Mouse (Mus musculus): ENCODE data around the gene Suclg2. TPM values are rescaled to one million over a fixed set of nuclear protein-coding genes. Genes with fewer than 3 reads are reported as not detected.
A peak's percentile ranks its signal among the peaks of the same experiment; 100 is the strongest.

The Suclg2 gene
- polyA plus RNA-seq, 1 experiment from 2014 or later: 29.0 TPM

DNA sequence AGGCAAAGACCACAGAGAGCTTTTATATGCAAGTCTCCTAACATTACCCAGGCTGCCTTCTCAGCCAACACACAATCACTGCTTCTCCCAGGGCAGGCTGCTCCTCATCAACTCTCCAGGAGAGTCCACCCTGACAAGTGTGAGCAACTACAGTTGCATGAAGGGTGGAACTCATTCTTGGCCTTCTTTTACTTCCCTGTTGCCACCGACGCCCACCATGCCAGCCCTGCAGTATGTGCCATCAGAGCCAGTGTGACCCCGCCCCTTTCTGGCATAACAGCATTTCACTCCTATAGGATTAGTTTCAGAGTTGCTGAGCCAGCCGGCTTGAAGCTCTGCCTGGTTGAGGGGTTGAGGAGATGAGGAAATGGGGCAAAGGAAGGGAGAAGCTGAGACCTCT lies 138.8 kb downstream of the Suclg2 start:
- H3K36me3 ChIP-seq: no peaks in the 10 kb centered on the region
- no peak overlapping the region for H3K4me2 ChIP-seq (replicated peaks)
- no peak for ATAC-seq (ENCODE audit: low FRiP score, low read depth)
- WGBS: 74% methylated on average over 4 of the region's 4 CpGs
- H3K9ac ChIP-seq (replicated peaks): no peak overlapping the region
- H3K4me3 ChIP-seq: no peak overlapping the region
- H3K27ac ChIP-seq (replicated peaks): no peak overlapping the region
- peaks cover 12% of the 10 kb centered on the region for H3K4me1 ChIP-seq
- H3K9me3 ChIP-seq: 0 out of 2 replicates have a peak, but pooled peaks cover 2% of the 10 kb centered on the region
- H3K27me3 ChIP-seq: peaks cover 6% of the 10 kb centered on the region; the same call in 1 of the 2 replicates

DNA sequence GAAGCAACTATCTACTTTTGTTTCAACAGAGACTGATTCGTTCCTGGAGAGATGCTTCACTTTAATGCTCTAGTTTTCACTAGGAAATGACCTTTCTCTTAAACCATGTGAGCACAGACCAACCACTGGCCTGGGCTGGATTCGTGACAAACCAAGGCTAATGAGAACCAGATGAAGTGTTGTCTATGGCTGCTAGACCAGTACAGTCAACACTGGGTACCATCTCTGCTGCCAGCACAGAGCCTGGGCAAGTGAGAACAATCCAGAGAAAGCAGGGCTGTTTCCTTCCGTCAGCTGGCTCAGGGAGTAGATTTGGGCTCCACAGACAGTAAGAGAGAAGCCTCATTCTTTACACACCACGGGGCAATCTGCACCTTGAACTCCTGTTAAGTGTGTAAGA lies 143.1 kb downstream of the Suclg2 start:
- Histone ChIP-seq H3K27me3 (peaks cover 17% of the 10 kb centered on the region), H3K9ac (replicated peaks) (no peak overlapping the region), H3K4me1 (peaks cover 33% of the 10 kb centered on the region), H3K36me3 (no peaks in the 10 kb centered on the region), H3K27ac (replicated peaks) (no peak overlapping the region), H3K9me3 (no peaks in the 10 kb centered on the region), H3K4me2 (replicated peaks) (no peak overlapping the region), H3K4me3 (no peak overlapping the region)
- WGBS: 23% methylated on average over 4 of the region's 4 CpGs
- no peak for ATAC-seq (ENCODE audit: low FRiP score, low read depth)

DNA sequence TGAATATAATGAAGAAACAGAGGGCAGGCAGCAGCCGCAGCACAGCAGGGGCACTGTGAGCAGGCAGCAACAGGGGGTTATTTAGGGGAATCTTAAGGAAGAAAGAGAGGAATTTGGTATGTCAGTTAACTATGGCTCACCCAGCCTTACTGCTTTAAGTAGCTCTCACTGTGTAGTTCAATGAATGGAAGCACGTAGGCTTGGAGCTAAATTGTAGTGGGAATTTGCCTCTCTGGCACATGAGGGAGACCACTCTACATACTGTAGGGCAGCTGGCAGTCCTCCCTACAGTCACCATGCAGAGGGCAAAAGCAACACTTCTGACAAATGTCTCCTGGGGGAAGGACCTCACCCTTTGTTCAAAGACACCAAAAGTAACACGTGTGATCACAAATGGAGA lies 143.7 kb downstream of the Suclg2 start:
- H3K9ac ChIP-seq (replicated peaks): no peak overlapping the region
- peaks cover 17% of the 10 kb centered on the region for H3K27me3 ChIP-seq
- H3K9me3 ChIP-seq: no peaks in the 10 kb centered on the region
- peak; percentile 83 for ATAC-seq (ENCODE audit: low FRiP score, low read depth)
- H3K4me2 ChIP-seq (replicated peaks): no peak overlapping the region
- peak overlapping the region; percentile 3; the same call in 1 of the 2 replicates for H3K27ac ChIP-seq (replicated peaks)
- WGBS: 8% methylated on average over 3 of the region's 3 CpGs
- no peaks in the 10 kb centered on the region for H3K36me3 ChIP-seq
- no peak overlapping the region for H3K4me3 ChIP-seq
- peaks cover 33% of the 10 kb centered on the region for H3K4me1 ChIP-seq

DNA sequence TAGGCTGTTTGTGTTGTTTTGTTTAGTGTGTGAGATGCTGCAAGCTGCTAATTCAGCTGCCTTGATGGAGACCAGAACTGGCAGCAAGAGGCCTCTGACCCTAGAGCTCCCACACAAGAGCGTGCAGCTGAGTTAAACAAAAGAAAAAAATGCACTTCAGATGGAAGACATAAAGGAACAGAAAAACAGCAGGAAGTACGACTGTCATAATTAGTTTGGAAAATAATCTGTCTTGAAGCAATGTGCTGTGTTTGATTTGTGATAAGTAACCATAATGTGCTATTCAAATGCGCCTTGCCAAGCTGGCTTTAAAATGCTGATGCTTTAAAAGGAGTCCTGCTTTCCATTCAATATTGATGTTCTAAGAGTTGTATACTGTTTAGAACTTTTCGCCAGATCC lies 144.2 kb downstream of the Suclg2 start:
- Histone ChIP-seq H3K36me3 (no peaks in the 10 kb centered on the region), H3K27ac (replicated peaks) (0 out of 2 replicates have a peak overlapping the region, but pooled peaks have one; percentile 3), H3K27me3 (peaks cover 17% of the 10 kb centered on the region), H3K9me3 (no peaks in the 10 kb centered on the region), H3K4me1 (peaks cover 33% of the 10 kb centered on the region), H3K9ac (replicated peaks) (no peak overlapping the region), H3K4me3 (no peak overlapping the region), H3K4me2 (replicated peaks) (no peak overlapping the region)
- WGBS: 19% methylated on average over 4 of the region's 4 CpGs
- peak; percentile 38; the same call in 1 of the 2 replicates for ATAC-seq (ENCODE audit: low FRiP score, low read depth)

DNA sequence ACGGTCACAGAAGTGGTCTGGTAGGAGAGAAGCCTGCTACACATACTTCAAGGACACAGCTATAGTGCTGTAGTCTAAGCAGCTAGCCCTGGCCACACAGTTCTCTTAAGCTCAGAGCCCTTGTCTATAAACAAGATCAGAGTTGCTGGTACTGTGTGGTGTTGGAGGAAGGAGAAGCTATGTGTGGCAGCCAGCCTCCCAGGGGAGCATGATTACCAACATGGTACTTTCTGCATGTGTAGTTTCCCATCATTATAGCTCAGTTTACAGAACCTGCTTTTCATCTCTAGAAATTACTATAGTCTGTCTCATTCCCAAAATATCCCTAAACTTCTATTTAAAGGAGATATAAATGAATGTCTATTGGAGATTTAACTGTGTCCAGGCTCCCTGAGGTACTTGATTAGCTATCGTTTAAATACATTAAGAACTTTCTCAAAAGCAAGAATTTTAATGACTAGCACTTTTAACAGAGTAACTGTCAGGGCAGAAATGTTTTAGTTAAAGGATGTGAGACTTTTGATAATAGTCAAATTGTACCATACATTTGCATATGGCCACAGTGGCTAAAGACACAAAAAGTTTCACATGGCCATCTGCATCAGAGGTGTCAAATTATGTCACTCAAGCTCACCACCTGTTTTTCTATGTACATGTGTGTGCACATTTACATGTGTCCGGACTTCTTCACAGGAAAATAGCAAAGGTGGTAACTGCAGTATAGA lies 145.4 kb downstream of the Suclg2 start:
- no peaks in the 10 kb centered on the region for H3K9me3 ChIP-seq
- H3K27ac ChIP-seq (replicated peaks): no peak overlapping the region
- WGBS: 91% methylated on average over 3 of the region's 3 CpGs
- no peaks in the 10 kb centered on the region for H3K36me3 ChIP-seq
- H3K4me1 ChIP-seq: peaks cover 33% of the 10 kb centered on the region
- ATAC-seq (ENCODE audit: low FRiP score, low read depth): no peak
- H3K4me2 ChIP-seq (replicated peaks): no peak overlapping the region
- H3K9ac ChIP-seq (replicated peaks): no peak overlapping the region
- H3K27me3 ChIP-seq: peaks cover 17% of the 10 kb centered on the region
- H3K4me3 ChIP-seq: no peak overlapping the region

DNA sequence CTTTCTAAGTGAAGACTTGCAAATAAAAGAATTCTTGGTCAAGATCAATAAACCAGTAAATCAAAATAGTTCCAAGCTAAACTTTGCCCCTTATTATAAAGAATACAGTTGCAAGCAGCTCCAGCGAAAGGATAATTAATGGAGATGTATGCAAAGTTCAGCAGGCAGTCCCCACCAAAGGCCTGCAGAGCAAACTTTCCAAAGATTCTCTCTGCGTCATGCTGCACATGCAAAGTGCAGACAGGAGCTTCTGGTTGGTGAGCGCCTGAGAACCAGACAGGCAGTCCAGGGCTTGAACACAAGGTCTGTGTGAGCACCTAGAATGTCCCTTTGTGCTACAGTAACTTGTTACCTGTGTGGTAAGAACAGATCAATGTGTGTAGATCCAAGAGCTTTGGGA lies 147.0 kb downstream of the Suclg2 start:
- WGBS: 28% methylated on average over 3 of the region's 3 CpGs
- no peak overlapping the region for H3K27ac ChIP-seq (replicated peaks)
- ATAC-seq (ENCODE audit: low FRiP score, low read depth): peak; percentile 50; the same call in 1 of the 2 replicates
- H3K36me3 ChIP-seq: no peaks in the 10 kb centered on the region
- no peak overlapping the region for H3K4me3 ChIP-seq
- H3K4me1 ChIP-seq: peaks cover 33% of the 10 kb centered on the region
- no peak overlapping the region for H3K4me2 ChIP-seq (replicated peaks)
- H3K9ac ChIP-seq (replicated peaks): no peak overlapping the region
- peaks cover 14% of the 10 kb centered on the region for H3K27me3 ChIP-seq
- no peaks in the 10 kb centered on the region for H3K9me3 ChIP-seq

DNA sequence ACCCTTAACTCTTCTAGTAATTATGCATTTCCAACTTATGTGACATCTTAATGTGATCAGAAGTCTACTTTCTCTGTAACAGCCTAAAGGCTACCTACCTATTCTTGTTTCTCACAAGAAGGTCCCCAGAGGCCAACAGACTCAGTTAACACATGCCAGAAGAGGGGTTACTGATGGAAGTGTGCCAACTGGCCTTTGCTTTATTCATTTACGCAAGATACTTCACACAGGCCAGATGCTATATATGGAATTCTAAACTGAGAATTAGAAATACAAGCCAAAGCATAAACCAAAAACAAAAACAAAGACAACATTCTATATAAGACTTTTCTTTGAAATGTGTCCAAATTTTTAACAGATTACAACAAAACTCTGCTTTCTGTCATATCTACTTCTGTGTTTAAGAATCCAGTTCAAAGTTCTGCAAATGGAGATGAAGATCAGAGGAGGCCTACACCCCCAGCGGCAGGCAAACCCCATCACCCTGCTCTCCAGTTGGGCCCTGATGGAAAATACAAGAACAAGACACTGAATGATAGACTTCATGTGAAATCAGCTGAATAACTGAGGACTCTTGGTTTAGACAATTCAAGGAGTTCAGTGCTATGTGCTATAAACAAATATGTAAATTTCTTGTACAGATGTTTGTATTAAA lies 155.1 kb downstream of the Suclg2 start:
- Histone ChIP-seq H3K27me3 (peaks cover 43% of the 10 kb centered on the region), H3K9ac (replicated peaks) (no peak overlapping the region), H3K4me2 (replicated peaks) (no peak overlapping the region), H3K9me3 (no peaks in the 10 kb centered on the region), H3K27ac (replicated peaks) (no peak overlapping the region), H3K4me1 (no peaks in the 10 kb centered on the region), H3K36me3 (no peaks in the 10 kb centered on the region), H3K4me3 (no peak overlapping the region)
- no peak for ATAC-seq (ENCODE audit: low FRiP score, low read depth)
- 88% methylated on average over 2 of the region's 2 CpGs for WGBS

DNA sequence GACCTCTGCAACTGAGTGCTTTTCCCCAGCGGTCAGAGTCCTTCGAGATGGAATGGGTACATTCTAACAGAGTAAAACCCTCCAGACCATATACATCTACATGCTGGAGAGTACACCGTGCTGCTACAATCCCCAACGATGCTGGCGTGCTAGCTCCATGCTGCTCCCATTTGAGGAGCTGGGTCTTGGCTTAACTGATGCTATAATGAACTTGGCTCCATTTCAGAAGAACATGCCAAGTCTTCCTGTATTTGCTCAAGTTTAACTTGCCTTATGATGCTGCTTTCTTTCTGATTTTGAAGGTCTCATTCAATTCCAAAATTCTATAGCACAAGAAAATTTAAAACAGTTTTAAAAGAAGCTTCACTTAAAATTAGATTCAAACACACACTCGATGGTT lies 162.3 kb downstream of the Suclg2 start:
- peaks cover 56% of the 10 kb centered on the region for H3K27me3 ChIP-seq
- no peak overlapping the region for H3K4me2 ChIP-seq (replicated peaks)
- no peaks in the 10 kb centered on the region for H3K4me1 ChIP-seq
- H3K9me3 ChIP-seq: no peaks in the 10 kb centered on the region
- no peak overlapping the region for H3K27ac ChIP-seq (replicated peaks)
- no peak overlapping the region for H3K4me3 ChIP-seq
- WGBS: 93% methylated on average over 6 of the region's 6 CpGs
- no peak for ATAC-seq (ENCODE audit: low FRiP score, low read depth)
- H3K36me3 ChIP-seq: no peaks in the 10 kb centered on the region
- H3K9ac ChIP-seq (replicated peaks): no peak overlapping the region

DNA sequence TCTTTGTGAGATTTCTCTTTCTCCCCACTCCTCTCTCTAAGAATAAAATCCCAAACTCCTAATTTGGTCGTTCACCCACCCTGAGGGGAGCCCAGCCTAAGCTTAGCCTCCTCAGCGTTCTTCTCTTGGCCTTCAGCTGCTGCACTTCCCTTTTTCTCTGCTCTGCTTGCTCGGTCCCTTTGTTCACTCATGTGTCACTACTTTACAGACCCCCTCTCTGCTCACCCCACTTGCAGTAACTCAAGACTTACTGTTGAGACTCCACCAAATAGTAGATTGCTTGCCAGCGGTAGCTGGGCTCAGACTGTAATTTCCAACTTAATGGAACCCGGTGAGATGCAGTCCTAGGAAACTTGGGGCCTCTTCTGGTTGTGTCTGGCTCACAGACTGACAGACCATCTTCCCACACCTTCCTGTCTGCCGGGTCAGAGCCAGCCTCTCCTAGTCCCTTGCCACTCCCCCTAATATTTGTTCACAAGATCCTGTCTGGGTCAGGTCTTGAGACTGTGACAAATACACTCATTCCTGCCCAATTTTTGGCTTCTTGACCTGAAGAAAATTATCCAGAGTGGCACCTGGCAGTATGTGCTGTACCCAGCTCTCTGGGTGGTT lies 166.2 kb downstream of the Suclg2 start:
- no peaks in the 10 kb centered on the region for H3K9me3 ChIP-seq
- 57% methylated on average over 6 of the region's 6 CpGs for WGBS
- H3K4me1 ChIP-seq: no peaks in the 10 kb centered on the region
- no peaks in the 10 kb centered on the region for H3K36me3 ChIP-seq
- H3K27ac ChIP-seq (replicated peaks): no peak overlapping the region
- no peak for ATAC-seq (ENCODE audit: low FRiP score, low read depth)
- H3K9ac ChIP-seq (replicated peaks): no peak overlapping the region
- H3K4me3 ChIP-seq: no peak overlapping the region
- H3K27me3 ChIP-seq: peaks cover 50% of the 10 kb centered on the region
- no peak overlapping the region for H3K4me2 ChIP-seq (replicated peaks)

DNA sequence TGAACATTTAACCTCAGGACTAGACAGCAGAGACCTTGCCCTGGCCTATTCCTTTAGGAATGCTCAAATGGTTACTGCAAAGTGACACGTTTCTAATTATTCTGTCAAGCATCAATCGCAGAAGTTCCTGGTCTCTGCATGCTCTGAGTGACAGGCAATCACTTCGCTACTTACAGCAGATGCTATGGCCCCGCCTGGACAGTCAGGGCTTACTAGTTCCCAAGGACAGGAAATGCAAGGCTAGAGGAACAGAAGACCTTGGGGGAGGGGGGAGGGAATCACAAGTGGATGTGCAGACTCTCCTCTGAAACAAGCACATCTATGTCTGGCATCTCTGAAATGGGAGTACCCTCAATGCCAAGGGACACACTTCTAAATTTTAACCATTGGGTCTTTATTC lies 167.6 kb downstream of the Suclg2 start:
- no peak overlapping the region for H3K9ac ChIP-seq (replicated peaks)
- H3K4me2 ChIP-seq (replicated peaks): no peak overlapping the region
- peaks cover 7% of the 10 kb centered on the region for H3K4me1 ChIP-seq
- WGBS: 65% methylated on average over 4 of the region's 4 CpGs
- ATAC-seq (ENCODE audit: low FRiP score, low read depth): no peak
- peaks cover 43% of the 10 kb centered on the region for H3K27me3 ChIP-seq
- no peak overlapping the region for H3K4me3 ChIP-seq
- no peak overlapping the region for H3K27ac ChIP-seq (replicated peaks)
- no peaks in the 10 kb centered on the region for H3K36me3 ChIP-seq
- H3K9me3 ChIP-seq: no peaks in the 10 kb centered on the region

DNA sequence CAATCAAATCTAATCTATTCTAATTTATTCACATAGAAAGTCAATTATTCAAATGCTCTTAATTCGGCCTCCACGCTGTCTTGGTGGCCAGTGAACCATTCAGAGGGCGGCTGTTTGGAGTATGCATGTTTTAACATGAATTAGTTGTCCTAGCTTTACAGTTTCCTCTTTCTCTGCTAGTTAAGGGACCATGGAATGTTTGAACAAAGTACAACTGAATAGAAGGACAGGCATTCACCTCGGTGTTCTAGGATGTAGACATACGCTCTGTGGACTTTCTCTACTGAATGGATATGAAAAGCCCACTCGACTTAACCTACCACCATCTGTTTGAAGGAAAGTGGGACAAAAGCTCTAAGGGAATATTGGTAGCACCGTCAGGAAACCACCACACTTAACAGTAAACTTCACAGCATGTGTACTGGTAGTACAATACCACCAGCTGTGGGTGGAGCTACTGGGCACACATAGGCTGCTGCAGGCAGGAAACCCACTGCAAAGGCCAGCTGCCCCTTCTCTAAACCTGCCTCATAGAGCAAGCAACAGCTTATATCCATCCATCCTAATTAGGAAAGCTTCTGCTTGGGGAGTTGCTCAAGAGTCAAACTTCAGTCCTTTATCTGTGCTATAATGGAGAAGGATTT lies 172.3 kb downstream of the Suclg2 start:
- Histone ChIP-seq H3K4me2 (replicated peaks) (no peak overlapping the region), H3K36me3 (no peaks in the 10 kb centered on the region), H3K9ac (replicated peaks) (no peak overlapping the region), H3K4me3 (no peak overlapping the region), H3K27me3 (peaks cover 29% of the 10 kb centered on the region), H3K4me1 (peaks cover 13% of the 10 kb centered on the region), H3K27ac (replicated peaks) (no peak overlapping the region), H3K9me3 (no peaks in the 10 kb centered on the region)
- peak; percentile 79 for ATAC-seq (ENCODE audit: low FRiP score, low read depth)
- 49% methylated on average over 7 of the region's 7 CpGs for WGBS

DNA sequence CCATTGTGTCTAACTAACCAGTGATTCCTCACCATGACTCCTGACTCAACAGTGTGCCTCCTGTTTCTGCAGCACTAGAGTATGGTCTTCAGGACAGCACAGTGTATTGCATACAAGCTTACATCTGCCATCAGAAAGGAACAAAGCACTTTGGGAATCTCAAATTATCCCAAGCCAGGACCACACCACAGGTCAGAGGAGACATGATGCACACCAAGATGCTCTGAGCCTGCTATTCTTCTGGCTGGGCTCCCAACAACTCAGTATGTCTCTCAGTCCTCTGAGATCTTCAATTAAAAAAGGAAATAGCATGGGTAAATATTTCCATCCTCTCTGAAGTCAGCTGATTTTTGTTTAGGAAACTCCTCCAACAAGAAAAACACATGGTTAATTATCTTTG lies 172.9 kb downstream of the Suclg2 start:
- H3K36me3 ChIP-seq: no peaks in the 10 kb centered on the region
- H3K9me3 ChIP-seq: no peaks in the 10 kb centered on the region
- H3K27ac ChIP-seq (replicated peaks): no peak overlapping the region
- no peak for ATAC-seq (ENCODE audit: low FRiP score, low read depth)
- H3K4me1 ChIP-seq: peaks cover 13% of the 10 kb centered on the region
- H3K4me2 ChIP-seq (replicated peaks): no peak overlapping the region
- H3K27me3 ChIP-seq: peaks cover 23% of the 10 kb centered on the region
- H3K4me3 ChIP-seq: no peak overlapping the region
- H3K9ac ChIP-seq (replicated peaks): no peak overlapping the region

Measured in midbrain, embryonic 12.5 days (tissue).